Mouse (Mus musculus) megakaryocyte, embryonic 14.5 days (primary cell): ENCODE results near the gene Ect2.

Experiments used
- FLI1 ChIP-seq: IDR thresholded peaks from 2 replicates; pipeline ENCODE4 v1.6.1; 2012; ENCODE audit warnings: low read length, inconsistent platforms, mixed read lengths
- GATA1 ChIP-seq: IDR thresholded peaks from 3 replicates; pipeline ENCODE4 v1.6.1; 2012; ENCODE audit warnings: mixed read lengths, low read length, inconsistent platforms, borderline replicate concordance

DNA sequence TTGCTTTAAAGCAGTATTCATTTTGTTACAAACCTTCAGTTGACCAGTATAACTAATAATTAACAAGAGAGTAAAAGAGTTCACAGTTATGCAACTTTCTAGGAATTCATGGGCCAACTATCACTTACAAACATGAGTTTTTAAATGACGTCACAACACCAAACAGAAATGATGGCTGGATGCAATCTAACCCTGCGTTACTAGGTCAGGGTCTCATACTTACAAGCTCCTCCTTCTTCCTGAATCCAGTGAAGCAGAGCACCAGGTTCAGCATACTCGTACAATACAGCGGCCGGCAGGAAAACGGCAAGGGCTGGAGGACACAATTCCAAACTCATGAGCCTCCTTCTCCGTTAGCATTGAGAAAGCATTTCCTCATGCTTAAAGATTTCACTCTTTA is 7.9 kb downstream of the Ect2 start:
- TF ChIP-seq GATA1 (no peak), FLI1 (no peak)
